Mouse (Mus musculus) A20 (cell line): Measurements from ENCODE around the gene Bmpr1b.

Experiments
- DNase-seq: peaks from one replicate; pipeline ENCODE4 v3.0.0-alpha.2; 2011; ENCODE audit warnings: low read depth, low spot score

Bmpr1b gene

DNA sequence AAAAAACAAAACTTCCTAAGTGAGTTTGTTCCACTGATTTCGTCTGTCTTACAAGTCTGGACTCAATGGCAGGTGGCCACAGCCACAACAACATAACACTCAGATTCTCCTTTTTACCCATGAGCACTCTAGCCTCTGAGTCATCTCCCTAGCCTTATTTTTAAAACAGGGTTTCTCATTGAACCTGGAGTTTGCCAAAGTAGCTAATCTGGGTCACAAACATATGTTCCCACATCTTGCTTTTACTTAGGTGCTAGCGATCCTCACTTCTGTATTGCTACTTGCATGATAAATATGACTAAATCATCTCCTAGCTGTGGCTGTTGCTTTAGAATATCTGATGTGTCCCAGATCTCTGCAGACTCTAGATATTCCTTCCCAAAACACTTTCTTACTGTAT, 260.1 kb downstream of the Bmpr1b start:
- DNase-seq: no peak

DNA sequence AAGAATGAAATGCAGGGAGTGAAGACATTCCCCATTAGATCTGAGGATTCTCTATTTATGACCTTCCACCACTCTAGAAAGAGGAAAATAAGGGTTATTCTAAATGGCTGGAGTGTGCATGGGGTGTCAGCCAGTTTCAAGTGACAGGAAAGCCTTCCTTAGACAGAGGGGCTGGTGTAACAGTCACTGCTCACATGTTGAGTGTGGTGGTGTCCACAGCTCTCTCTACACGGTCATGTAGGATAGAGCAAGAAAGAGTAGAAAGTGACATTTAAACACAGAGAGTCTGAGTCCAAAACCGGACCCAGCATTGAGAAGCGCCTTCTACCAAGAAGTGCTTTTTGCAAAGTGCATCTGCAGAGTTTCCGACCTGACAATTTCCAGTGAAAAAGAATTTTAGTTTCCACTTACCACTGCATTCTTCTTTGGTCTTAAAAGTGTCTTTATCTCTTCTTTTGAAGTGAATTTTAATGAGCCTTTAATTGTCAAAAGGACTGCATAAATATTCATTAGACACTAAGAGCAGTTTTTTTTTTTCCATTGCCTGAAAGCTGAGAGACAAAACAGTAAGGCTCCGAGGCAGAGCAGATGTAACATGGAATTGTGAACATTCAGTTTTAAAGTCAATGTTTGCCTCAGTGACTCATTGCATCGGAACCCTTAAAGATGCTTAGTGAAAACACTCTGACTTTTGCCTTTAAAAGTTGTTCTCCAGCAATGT, 263.2 kb downstream of the Bmpr1b start:
- DNase-seq: no peak

DNA sequence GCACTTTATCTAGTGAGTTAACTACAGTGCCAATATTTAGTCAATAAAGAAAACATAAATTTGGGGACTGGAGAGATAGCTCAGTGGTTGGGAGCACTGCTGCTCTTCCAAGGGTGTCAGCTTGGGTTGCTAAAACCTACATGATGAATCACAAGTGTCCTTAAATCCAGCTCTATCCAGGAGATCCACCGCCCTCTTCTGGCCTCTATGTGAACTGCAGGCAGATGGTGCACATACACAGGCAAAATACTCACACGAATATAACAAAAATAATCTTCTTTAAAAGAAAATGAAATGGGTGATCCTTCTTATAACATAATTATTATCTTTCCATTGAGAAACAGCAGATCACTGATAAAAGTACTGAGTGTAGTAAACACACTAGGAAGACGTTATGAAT, 268.9 kb downstream of the Bmpr1b start:
- DNase-seq: no peak

DNA sequence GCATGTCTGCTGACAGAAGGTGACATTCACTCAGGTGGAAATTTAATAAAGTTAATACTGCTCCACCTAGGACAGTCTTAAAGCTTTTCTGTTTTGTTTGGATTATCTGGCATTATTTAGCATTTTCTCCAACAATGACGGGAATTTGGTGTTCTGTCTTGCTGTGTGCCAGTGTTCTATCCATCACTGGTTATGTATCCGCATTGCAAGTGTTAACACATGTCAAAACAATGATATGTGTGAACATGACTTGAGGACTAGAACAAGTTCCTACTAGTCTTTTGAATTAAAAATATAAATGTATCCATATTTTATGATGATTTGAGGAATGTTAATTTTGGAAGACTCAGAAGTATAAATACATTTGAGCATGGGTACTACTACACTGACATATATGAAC, 269.7 kb downstream of the Bmpr1b start:
- DNase-seq: no peak

DNA sequence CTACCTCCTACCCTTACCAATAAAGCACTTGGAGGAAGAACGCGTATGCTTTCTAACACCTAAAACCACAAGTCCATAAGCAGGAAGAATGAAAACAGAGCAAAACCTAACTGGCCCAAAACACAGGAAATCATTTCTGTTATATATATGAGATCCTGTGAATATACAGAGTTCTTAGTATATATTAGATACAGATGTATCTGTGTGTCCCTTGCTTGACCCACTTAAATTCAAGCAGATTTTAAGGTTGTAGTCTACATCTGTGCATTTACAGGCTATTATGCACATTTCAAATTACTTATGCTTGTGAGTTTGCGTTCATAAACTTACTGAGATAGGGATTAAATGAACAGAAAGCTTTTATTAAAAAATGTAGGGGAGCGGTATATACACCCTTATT, 271.5 kb downstream of the Bmpr1b start:
- DNase-seq: no peak

DNA sequence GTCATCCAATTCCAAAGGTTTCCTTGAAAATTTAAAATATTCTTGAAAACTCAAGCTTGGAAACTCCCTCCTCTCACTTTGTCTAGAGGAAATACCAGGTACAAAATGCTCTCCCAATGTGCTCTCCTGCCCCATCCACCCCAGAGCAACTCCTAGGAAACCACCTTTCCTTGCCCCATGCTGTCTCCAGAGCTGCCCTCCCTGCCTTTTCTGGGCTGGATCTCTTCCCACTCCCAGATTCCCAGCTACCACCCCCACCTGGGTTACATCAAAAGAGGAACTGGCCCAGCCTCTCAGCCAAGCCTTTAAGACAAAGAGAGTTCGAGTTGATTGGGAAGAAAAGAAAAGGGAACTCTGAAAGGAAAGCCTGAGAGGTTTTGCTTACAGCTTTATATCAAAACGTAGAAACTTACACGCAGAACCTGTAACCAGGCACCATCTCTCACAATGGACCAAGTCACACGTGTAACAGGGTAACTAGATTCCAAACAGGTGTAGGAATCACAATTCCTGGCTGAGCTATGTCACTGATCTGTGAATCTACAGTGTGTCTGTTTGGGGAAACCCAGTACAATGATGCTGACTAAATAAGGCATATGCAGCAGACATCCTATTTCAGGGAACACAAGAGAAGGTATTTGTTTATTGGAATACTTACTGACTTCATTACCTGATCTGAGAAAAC, 272.2 kb downstream of the Bmpr1b start:
- DNase-seq: no peak

DNA sequence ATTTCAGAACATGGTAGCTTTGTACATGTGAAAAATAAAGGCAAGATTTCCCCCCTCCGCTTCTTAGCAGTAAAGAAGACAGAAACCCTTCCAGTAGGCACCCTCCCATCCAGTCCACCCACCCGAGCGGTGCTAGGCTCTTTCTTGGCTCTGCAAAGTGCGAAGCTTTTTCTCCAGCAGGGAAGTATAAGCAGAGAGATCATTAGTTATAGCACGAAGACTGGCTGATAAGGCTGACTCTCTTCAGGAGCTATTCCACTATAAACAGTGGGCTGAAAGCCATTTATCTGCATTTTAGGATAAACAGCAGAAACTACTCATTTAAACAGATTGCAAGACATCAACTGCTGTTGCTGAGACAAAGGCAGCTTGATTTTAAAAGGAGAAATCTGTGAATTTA, 274.1 kb downstream of the Bmpr1b start:
- DNase-seq: no peak

DNA sequence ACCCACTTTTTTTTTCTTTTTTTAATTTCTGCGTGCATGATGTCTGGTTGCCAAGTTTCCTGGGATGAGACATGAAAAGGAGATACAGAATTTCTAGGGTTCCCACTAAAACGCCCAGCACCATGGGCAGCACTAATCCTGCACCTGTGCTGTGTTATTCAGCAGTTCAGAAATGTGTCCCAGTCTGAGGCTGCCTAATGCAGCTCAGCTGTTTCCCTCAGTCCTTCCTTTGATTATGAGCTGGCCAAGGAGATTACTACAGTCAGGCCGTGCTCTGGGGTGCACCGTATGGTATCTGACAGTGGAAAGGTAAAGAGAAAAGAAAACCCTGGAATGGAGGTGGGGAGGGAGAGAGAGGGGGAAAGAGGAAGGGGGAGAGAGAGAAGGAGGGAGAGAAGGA, 278.6 kb downstream of the Bmpr1b start:
- DNase-seq: no peak

DNA sequence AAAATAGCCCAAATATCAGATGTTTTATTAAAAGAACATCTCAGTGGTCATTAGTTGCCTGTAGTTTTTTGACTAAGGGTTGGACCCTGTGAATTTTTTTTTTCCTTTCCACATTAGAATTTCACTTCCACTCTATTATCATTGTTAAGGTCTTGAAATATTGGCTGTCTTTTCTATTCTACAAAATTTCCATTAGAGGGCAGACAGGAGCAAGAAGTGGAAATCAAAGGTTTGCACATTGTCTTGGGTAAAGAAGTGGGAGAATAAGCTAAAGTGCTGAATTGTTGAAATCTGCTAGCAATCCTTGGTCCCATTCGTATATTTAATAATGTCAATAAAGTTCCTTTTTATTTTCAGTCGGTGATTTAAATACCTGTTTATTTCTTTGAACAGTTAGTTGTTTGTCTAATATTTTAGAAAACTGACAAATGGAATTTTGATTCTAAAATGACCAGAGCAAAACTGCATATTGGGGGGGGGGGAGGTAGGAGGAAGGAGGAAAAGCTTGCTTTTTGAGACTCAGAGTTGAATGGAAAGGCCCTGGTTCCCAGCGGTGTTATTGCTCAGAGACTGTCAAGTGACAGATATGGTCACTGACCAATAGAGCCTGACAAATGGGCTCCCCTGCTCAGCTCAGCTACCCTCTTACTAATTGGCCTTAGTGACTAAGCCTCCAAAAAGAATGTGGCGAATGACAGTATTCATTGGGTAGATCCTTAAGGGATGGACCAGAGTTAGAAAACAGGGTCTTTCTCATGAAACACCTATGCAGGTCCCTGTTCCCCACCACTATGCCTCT, 281.6 kb downstream of the Bmpr1b start:
- peak; percentile 36 for DNase-seq

DNA sequence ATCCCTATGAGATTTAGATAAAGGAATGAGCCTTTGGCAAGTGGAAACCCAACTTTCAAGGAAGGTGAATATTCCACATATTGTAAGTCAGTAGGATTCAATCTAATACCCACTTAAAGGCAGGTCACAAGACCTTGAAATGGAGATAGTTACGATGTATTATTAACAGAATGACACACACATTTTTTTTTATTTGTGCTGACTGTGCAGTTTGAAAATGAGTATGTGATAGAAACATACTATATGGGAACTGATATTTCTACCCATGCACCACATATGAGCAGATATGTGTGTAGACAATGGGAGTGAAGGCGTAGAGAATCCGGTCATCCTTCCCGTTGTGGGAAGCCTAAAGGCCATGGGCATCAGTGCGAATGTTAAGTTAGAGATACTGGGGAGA, 285.0 kb downstream of the Bmpr1b start:
- no peak for DNase-seq

DNA sequence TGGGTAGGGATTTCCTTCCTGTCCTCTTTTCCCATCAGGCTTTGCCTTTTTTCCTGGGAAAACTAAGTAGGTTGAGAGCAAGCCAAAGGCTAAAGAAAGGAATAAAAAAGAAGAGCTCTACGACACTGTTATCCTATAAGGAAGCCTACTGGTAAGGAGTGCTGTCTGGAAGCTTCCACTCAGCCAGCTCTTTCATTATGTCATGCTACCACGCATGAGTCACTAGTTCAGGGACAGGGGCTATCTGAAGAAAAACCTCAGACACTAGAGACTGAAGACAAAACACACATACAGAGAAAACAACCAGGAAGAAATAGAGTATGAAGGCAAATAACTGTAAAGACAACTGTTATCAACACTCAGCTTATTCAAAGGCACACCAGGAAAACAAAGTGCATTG, 286.7 kb downstream of the Bmpr1b start:
- DNase-seq: no peak

DNA sequence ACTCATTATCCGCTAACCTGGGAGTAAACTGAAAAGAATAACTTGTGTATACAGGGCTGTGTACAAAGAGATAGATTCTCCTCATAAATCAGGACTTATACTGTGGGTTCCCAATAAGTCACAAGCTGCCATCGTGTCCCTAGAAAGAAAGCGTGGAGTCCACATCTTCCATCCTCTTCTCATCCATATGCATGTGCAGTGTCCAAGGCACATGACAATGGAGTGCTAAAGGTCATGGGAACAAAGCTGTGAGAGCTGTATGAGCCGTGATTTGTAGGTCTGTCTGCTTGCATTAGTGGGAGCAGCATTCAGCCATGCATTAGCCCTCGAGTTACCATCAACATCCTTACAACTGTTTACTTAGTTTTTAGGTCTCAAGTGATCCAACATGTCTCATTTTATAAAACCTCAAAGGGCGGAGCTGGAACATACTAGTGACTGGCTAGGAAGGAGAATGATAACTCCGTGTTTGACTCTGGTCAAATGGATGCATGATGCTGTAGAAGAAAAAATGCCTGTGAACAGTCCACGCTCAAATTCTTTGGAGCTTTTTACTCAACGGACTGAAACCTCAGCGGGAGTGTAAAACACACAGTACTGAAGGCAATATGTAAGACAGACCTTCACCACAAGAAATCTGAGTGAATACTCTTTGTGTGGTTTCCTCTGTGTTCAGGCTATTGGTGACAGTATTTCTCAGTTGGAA, 296.7 kb downstream of the Bmpr1b start:
- no peak for DNase-seq

DNA sequence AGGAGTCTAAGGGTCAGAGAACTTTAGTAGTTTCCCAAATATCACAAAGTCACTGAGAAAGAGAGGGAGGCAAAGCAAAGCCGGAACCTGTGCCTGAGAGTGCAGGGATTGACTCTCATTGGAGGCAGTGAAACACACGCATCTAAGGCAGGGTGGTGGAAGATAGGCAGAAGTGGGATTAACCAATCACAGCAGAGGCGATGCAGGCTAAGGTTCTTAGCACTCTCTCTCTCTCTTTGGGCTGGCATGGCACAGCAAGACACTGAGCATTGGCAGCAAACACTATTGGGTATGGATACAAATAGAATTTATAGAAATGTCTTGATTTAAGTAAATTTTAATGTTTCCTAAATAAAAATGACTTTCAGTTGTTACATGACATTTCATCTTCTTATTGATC, 297.4 kb downstream of the Bmpr1b start:
- DNase-seq: no peak

DNA sequence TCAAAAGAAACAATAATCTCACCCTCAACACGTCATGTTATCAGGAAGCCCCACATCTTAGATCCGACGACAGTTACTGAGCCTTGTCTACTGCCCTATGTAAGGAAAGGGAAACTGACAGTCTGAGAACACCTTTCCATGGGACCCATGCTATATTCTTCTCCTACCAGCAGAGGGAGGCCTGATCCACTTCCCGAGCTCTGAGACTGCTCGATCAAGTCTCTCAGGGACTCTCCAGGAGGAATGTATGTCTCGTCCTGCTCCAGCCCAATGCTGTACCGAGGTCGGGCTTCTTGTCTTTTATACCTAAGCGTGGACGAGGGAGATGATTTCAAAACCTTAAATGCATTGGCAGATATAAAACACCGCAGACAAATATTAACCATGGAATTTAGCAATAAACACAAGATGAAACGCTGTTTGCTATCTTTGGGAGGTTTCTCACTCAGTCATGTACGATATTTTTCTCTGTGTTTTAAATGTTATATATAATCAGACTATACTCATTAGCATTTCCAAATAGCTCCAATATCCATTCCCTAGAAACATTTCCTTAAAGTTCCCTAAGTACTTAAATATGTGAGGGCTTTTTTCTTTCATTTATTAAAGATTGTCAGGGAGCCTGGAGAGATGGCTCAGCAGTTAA, 306.3 kb downstream of the Bmpr1b start:
- DNase-seq: peak; percentile 61

DNA sequence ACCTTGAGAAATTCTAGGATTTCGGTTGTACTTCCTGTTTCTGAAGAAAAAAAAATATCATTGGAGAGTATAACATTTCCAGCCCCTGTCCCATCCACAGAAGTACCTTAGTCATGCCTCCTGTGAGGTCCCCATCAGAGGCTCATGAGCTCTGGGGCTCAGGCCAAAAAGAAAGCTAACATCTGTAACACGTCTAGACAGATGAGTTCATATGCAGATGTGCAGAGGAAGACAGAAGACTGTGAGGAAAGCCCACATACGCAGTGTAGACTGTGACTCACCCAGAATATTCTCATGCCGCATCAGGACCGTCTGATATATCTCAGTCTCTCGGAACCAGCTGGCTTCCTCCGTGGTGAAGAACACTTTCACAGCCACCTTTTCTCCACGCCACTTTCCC, 312.1 kb downstream of the Bmpr1b start:
- DNase-seq: no peak

DNA sequence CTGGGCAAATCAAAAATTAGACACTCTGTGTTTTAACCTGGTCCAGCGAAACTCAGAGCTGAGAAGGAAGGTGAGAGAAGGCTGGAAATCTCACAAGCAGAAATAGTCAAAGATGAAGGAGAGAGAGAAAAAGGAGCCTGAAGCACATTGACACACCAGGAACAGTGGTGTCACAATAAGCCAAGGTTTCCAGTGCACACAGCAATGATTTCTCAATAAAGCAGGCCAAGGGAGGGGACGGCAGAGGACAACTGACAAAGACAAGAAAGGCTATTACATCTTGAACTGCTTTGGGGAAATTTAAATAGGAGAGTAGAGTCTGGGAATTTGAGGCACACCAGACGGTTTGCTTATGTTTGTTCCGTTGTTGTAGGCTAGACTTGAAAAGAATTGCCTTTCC, 314.9 kb downstream of the Bmpr1b start:
- DNase-seq: no peak

DNA sequence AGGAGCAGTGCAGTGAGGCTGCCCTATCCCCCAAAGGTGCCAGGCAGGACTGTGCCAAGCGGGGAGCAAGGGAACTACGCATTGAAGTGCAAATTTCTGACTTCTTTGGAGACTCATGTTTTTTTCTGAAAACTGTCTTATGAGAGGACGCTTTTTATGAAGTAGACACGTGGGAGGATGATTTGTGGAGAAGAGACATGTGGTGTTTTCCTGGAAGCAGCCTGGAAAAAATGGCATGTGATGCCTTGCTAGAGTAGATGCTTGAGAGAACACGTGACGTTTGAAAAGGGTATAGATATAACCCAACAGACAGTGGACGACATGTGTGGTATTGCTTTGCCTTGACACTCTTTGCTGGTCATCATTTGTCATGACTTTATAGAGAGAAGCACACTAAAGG, 319.1 kb downstream of the Bmpr1b start:
- no peak for DNase-seq

DNA sequence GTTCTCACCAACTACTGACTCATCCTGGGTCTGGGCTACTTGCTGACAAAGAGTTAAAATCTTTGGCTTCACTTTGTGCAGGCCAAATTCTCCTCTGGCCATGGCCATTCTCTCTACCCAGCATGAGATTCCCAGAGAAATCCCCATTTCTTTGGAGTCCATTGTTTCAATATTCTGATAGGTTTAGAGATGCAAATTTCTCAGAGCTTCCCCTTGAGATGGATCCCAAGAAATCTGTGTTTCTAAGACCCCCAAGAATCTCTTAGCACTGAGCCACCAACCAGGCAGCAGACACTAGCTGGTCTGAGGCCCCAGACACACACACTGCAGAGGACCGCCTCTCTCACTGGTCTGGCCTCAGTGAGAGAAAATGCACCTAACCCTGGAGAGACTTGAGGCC, 320.0 kb downstream of the Bmpr1b start:
- no peak for DNase-seq

DNA sequence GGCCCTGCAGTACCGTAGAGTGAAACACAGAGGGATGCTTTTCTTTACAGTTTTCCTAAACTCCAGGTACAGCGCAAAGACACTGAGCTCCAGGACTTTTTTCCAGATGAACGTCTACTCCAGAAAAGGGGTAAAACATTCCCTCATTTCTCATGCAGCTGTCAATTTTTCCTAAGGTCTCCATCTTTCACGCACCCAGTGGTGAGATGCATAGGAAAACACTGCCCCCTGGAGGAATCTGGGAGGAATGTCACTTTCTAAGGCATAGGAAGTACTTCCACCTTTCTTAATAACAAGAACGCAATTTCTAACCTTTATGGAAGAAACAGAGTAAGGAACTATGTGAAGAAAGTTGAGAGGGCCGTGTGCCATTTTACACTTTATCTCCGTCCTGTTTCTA, 330.4 kb downstream of the Bmpr1b start:
- peak; percentile 46 for DNase-seq

DNA sequence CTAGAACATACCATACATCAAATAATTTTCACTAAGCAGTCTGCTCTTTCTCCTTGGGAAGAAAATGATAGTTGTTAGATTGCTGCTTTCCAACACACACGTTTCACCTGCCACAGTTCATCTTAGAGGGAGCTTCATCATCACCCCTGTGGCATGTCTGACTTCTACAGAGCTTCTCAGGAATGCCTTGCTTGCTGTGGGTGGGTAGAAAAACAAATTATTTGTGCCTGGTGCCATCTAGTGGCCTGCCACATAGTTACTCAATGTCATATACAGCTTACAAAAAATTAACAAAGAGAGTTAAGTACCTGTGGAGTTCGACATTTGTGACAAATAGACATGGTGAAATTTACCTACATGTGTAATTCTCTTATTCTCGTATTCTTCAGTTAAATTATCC, 338.1 kb downstream of the Bmpr1b start:
- DNase-seq: peak; percentile 55

DNA sequence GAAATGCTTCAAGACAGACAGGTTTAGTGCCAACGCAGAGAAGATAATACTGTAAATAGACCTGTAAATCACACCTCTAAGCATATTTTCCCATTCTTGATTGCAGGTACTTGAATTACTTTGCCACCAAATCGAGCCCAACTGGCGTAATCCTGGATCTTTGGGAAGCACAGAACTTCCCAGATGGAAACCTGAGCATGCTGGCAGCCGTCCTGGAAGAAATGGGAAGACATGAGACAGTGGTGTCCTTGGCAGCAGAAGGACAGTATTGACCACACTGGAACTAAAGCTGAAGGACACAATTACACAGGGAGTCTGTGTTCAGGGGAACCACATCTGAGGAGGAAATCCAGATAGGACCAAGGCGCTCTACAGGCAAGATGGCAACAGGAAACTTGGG, 340.9 kb downstream of the Bmpr1b start:
- no peak for DNase-seq
